Mouse (Mus musculus) bone marrow macrophage, adult 2 months (primary cell): ENCODE data around the gene Msh3. TPM values are rescaled to one million over a fixed set of nuclear protein-coding genes. Genes with fewer than 3 reads are reported as not detected.

Experiments used
- H3K27ac ChIP-seq: 2 replicates; pipeline ENCODE4 v1.5.1; 2012; ENCODE audit warnings: low read depth, low read length; ENCODE audit not compliant: insufficient read depth
- H3K4me1 ChIP-seq: 2 replicates; pipeline ENCODE4 v1.6.1; 2012; ENCODE audit warnings: low read length; ENCODE audit not compliant: control insufficient read depth, insufficient read depth
- H3K4me3 ChIP-seq: 2 replicates; pipeline ENCODE4 v1.5.1; 2012; ENCODE audit warnings: mild to moderate bottlenecking, low read length, moderate library complexity; ENCODE audit not compliant: insufficient read depth
- CTCF ChIP-seq: IDR thresholded peaks from 2 replicates; pipeline ENCODE4 v1.5.1; 2012; ENCODE audit warnings: low read depth, mild to moderate bottlenecking, low read length, moderate library complexity
- POLR2A ChIP-seq: IDR thresholded peaks from 2 replicates; pipeline ENCODE4 v1.6.1; 2012; ENCODE audit warnings: mild to moderate bottlenecking, low read depth, low read length, borderline replicate concordance
- polyA plus RNA-seq: library from polyadenylated mRNA; stranded (reverse); fragments of >200 nt; gene quantifications from 2 replicates; pipeline ENCODE4 v1.2.4, GENCODE M21; 2012; ENCODE audit not compliant: missing spikeins, insufficient read depth, insufficient read length

Gene Msh3
- polyA plus RNA-seq, 1 experiment, result 8.5 TPM

- H3K27ac ChIP-seq, result no peak overlapping the region
- H3K4me3 ChIP-seq, result no peak overlapping the region
- TF ChIP-seq POLR2A (no peak), CTCF (no peak)
- H3K4me1 ChIP-seq, result no peaks in the 10 kb centered on the region
These were observed 91.2 kb downstream of the Msh3 start for GRCm38 (mm10) chr13:92263566-92263965.

DNA sequence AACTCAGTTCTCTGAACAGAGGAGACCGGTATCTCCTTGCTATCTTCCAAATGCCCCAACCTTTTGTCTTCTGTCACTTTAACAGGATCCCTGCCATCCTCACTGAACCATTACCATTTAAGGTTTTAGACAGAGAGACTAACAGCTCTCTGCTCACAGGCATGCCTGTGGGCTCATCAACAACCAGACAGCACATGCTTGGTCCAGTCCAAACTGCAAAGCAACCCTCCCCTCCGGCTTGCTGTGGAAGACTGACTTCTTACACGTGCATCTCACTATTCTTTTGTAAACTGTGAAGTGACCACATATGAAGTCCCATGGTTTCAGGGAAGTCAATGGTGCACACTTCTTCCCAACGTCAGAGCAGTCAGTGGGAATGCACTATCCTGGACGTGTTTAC is 93.5 kb downstream of the Msh3 start:
- H3K4me1 ChIP-seq, result no peaks in the 10 kb centered on the region
- no peak overlapping the region for H3K27ac ChIP-seq
- TF ChIP-seq CTCF (no peak), POLR2A (no peak)

GRCm38 (mm10) chr13:92255480-92255879 is 99.3 kb downstream of the Msh3 start:
- Histone ChIP-seq H3K4me3 (no peak overlapping the region), H3K27ac (no peak overlapping the region), H3K4me1 (peaks cover 17% of the 10 kb centered on the region)
- TF ChIP-seq CTCF (no peak), POLR2A (no peak)

More for the DNA sequence above, 93.5 kb downstream of the Msh3 start:
- H3K4me3 ChIP-seq, result no peak overlapping the region

DNA sequence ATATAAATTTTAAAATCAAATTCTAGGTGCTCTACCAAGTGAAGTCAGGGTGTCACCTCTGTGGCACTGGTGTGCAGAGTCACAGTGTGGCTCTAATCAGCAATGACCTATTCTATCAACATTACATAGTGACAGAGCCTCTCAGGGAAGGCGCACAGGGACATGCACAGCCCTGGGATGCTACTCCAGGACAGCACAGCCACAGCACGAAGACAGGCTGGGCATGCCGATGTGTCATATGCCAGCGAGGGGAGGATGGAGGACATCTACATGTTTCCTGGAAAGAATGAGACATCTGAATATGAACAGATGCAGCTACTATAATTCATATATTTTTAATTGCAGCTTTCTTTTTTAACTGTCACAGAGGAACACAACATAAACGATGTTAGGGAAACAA is 101.0 kb downstream of the Msh3 start:
- no peak overlapping the region for H3K4me3 ChIP-seq
- TF ChIP-seq POLR2A (no peak), CTCF (no peak)
- H3K27ac ChIP-seq, result no peak overlapping the region
- peaks cover 17% of the 10 kb centered on the region for H3K4me1 ChIP-seq

- H3K4me1 ChIP-seq, result peaks cover 17% of the 10 kb centered on the region
- H3K4me3 ChIP-seq, result no peak overlapping the region
- TF ChIP-seq CTCF (no peak), POLR2A (no peak)
- H3K27ac ChIP-seq, result no peak overlapping the region
These were observed 102.5 kb downstream of the Msh3 start for GRCm38 (mm10) chr13:92252331-92252730.

DNA sequence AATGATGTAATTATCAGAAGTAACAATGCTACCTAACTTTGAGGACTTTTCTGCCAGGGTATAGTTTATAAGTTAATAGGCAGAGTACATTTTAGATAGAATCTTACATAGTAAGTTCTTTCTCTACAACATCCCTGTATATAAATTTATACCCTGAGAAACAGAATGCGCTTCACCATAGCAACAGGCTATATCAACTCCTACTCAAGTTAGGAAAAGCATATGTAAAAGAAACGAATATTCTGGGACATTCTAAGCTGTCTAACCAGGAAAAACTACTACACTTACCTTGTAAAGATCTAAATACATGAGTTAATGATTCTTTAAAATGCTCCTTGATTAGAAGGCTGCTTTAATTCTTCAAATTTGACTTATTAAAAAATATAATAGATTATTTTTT is 107.2 kb downstream of the Msh3 start:
- Histone ChIP-seq H3K4me1 (no peaks in the 10 kb centered on the region), H3K4me3 (no peak overlapping the region), H3K27ac (no peak overlapping the region)
- TF ChIP-seq POLR2A (no peak), CTCF (no peak)

GRCm38 (mm10) chr13:92246966-92247365 is 107.8 kb downstream of the Msh3 start:
- TF ChIP-seq POLR2A (no peak), CTCF (no peak)
- Histone ChIP-seq H3K4me1 (peaks cover 4% of the 10 kb centered on the region), H3K4me3 (no peak overlapping the region), H3K27ac (no peak overlapping the region)

DNA sequence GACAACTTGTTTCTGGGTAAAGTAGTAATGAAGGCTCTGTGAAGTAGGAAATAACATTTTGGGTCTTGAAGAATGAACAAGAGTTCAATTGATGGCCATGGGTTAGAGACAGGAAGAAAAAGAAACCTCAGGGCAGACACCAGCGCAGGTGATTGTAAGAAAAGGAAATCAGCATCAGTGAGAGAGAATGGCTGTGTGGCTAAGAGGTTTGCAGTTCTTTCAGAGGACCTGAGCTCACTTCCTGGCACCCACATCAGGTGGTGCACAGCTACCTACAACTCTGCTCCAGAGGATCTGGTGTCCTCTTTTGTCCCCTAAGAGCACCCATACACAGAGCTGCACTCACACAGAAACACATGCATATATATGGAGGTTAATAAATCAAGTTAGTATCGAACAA is 110.1 kb downstream of the Msh3 start:
- H3K27ac ChIP-seq, result no peak overlapping the region
- H3K4me3 ChIP-seq, result no peak overlapping the region
- TF ChIP-seq POLR2A (no peak), CTCF (no peak)
- H3K4me1 ChIP-seq, result peaks cover 11% of the 10 kb centered on the region

- H3K4me1 ChIP-seq, result peaks cover 11% of the 10 kb centered on the region
- peak overlapping the region; percentile 24 for H3K27ac ChIP-seq
- TF ChIP-seq POLR2A (no peak), CTCF (no peak)
These were observed 113.4 kb downstream of the Msh3 start for GRCm38 (mm10) chr13:92241426-92241825.

GRCm38 (mm10) chr13:92237887-92238286 is 116.9 kb downstream of the Msh3 start:
- Histone ChIP-seq H3K27ac (no peak overlapping the region), H3K4me1 (peaks cover 11% of the 10 kb centered on the region), H3K4me3 (no peak overlapping the region)
- TF ChIP-seq POLR2A (no peak), CTCF (no peak)

More at GRCm38 (mm10) chr13:92241426-92241825, 113.4 kb downstream of the Msh3 start:
- H3K4me3 ChIP-seq, result no peak overlapping the region

DNA sequence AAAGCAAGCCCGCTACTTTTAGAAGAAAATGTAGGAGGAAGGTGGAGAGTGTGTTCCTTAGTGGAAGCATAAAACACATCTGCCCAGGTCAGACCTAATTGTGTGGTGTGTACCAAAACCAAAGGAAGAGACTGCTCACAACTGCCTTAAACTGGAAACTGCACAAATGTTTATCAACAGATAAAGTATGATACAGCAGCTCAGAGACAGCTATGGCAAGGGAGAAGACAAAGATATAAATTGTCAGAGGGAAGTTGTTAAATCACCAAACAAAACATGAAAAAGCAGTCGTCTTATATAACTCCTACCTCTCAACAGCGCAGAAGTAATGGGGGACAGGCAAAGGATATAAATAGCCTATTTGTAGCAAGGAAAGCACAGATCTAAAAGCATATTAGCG is 117.8 kb downstream of the Msh3 start:
- Histone ChIP-seq H3K27ac (no peak overlapping the region), H3K4me3 (no peak overlapping the region), H3K4me1 (peaks cover 7% of the 10 kb centered on the region)
- TF ChIP-seq POLR2A (no peak), CTCF (no peak)
